Mouse (Mus musculus): ENCODE data around the gene Mrvi1.

DNA sequence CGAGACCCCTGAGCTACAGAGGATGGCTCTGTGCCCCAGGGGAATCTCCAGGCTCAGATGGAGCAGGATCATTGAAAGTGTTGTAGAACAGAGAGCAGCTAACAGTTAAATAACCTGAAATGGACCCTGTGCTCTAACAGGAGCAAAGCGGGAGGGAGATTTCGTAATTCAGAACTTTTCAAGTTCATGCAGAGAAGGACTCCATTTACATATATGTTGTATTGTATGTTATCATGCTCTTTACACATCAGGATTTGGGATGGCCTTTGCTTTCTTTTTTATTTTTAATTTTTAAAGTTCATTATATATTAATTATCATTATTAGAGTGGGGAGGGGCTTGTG is 18.6 kb downstream of the Mrvi1 start:
- TF ChIP-seq CTCF (IDR thresholded peaks at IDR 0.05) (no peak), POLR2A (IDR thresholded peaks at IDR 0.05; ENCODE audit: insufficient read depth, low read depth, low read length) (no peak)
